Mouse (Mus musculus) cerebellum, adult 9-10 months (tissue): ENCODE data around the gene Chd5.

Source experiments
- DNase-seq: peaks from one replicate; pipeline ENCODE4 v3.0.0; 2022

The Chd5 gene

DNA sequence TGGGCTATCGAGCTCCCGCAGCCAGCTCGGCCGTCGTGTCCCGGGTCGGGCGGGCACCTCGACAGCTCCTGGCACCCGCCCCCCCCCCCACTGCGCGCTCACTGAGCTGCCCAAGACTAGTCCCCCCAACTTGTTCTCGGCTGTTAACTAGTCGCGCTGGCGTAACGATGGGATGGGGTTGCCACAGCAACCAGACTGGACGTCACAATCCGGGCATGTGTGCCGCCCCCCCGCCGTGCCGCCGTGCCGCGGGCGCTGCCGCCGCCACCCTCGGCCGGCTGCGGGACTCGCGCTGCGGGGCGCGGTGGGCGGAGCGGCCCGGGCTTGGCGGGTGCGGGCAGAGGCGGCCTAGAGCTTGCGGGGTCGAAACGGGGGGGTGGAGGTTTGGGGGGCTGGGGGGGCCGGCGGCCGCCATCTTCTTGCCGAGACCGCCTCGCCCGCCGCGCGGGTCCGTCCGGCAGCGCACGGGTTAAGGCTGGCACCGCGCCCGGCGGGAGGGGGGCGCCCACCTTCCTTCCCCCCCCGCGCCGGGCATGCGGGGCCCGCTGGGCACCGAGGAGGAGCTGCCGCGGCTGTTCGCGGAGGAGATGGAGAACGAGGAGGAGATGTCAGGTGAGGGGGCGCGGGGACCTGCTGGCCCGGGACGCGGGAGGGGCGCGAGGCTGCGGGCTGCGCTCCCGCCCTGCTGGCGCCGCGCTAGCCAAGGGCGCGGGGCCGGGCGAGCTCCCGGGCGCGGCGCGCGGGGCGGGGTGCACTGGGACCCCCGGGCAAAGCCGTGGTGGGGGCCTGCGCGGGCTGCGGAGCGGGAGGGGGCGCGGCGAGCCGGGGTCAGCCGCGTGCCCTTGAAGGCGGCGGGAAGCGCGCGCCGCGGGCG lies at the start of gene Chd5:
Chd5 (plus strand) TSS at position 233 of the 874 bp plus-strand sequence.
- DNase-seq: peak; percentile 65

GRCm38 (mm10) chr4:152290385-152290784 lies 48.1 kb upstream of the Chd5 start:
- DNase-seq: no peak

DNA sequence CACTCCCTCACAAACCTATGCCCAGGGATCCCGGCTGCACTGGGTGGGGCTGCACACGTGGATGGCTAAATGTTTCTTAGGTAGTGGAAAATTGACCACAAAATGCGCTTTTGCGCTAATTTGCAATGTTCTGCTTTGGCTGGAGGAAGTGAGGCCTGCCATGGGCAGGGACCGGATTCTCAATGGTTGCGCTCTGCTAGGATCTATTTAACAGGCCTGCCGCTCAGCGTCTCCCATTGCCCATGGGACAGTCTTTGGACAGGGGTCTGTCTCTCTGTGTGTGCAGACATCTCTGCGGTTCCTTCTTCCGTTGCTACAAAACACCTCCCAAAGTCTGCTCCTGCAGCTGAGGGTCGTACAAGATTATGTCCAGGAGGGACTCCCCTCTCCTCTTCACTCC lies 47.5 kb upstream of the Chd5 start:
- DNase-seq: no peak

DNA sequence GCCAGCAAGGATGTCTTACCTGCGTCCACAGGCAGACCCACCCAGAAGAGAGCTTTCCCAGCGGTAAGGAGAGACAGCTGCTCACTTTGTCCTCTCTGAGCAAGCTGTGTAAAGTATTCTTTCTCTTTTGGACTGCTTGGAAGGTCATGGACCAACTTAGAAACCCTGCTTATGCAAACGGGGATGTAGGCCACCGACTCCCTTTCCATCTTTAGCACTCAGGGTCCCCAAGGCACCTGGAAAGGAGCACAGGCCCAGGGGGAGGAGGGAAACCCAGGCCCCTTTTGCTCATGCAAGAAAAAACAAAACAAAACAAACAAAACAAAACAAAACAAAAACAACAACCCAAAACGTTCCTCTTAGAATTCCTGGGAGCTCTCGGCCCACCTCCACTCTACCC lies 46.9 kb upstream of the Chd5 start, which contains the start of gene Hes3:
Hes3 (minus strand) TSS at position 101 of the 400 bp plus-strand sequence.
- DNase-seq: no peak

DNA sequence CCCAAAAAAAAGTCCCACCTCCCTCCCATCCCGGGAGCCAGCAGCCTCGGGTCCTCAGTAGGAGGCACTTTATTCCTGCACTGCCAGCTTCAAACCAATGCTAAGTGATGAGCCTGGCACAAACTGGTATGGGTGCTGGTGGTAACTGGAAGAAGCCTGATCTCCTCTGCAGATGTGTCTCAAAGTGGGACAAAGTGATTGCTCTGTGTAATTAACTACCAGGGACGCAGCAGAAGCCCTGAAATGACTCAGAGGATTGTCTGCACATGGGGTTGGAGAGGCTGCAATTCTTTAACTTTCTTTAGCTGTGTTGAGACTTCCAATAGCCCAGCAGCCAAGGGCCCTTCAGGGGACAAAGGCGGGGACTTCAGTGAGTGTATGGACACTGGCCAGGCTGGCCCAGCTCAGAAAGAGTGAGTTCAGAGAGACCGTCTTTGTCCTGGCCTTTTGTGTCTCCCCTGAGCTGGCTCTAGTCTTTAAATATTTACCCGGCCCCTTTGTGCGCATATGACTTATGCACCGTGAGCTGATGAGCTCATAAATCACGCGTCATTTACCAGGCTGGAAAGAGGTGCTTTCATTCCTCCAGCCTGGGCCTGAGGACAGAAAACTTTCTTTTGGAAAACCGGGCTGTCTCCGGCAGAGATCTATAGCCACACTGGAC lies 46.2 kb upstream of the Chd5 start:
- no peak for DNase-seq

GRCm38 (mm10) chr4:152294188-152294929 lies 44.1 kb upstream of the Chd5 start:
- DNase-seq: no peak

GRCm38 (mm10) chr4:152295916-152296315 lies 42.5 kb upstream of the Chd5 start:
- DNase-seq: no peak

DNA sequence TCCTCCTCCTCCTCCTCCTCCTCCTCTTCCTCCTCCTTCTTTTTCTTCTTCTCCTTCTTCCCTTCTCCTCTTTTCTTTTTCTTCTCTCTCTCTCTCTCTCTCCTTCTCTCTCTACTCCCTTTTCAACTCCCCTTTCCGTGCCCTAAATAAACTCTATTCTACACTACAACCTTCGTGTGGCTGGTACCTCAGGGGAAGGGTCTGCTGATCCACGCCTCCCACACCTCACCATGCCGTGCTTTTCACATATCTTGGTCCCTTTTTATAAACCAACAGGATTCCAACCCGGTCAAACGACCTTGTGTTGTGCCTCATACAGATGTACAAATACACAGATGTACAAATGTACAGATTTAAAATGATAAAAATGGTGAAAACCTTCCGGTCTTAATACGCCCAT lies 42.1 kb upstream of the Chd5 start:
- no peak for DNase-seq

DNA sequence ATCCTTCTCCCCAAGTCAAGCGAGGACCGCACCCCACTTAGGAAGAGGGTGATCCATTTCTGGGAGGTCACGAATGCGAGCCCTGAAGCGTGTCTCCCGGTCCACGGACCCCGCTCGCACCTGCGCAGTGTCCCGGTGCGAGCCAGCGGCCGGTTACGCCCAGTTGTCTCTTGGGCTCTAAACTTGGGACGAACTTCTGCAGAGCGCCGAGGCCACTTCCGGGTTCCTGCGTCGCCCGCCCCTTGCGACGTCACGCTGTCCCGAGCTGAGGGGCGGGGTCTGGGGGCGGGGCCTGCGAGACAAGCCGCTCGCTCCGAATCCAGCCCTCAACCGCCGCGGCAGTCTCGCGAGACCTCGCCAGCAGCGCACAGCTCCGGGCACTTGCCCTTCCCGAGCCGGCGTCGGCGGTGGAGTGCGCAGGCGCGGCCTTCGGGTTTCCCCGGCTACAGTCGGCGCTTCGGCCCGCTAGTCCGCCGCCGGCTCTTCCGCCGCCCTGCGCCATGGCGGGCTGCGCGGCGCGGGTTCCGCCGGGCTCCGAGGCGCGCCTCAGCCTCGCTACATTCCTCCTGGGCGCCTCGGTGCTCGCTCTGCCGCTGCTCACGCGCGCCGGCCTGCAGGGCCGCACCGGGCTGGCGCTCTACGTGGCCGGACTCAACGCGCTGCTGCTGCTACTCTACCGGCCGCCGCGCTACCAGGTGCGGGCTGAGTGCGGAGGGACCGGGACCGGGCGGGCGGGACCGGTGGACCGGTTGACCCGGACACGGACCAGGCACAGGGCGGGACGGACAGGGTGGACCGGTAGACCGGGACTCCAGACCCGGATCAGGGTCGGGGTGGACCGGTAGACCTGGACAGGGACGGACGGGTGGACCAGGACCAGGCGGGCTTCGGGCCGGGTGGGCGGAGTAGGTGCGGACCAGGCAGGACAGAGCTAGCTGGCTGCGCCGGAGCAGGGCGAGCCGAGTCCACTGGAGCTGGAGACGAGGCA lies 41.3 kb upstream of the Chd5 start, which contains the start of gene Icmt:
Icmt (plus strand) TSS at position 354 of the 988 bp plus-strand sequence.
- DNase-seq: peak; percentile 98

DNA sequence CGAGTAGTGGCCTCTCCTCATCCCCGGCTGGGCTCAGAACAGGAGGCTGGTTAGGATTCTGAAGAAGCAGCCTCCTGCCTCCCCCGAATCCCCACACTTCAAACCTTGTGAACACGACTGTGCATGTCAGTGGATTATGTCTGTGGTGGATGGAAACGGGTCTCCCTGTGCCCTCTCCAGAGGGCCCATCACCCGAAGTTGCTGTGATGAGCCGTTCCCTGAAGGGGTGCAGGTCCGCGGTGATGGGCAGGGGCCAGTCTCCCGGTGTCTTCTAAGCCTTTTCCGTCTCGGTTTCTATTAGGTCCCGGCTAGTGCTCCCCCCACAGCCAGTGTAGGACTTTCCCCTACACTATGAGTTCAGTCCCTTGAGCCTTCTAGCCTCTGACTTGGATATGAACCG lies 39.6 kb upstream of the Chd5 start:
- no peak for DNase-seq

DNA sequence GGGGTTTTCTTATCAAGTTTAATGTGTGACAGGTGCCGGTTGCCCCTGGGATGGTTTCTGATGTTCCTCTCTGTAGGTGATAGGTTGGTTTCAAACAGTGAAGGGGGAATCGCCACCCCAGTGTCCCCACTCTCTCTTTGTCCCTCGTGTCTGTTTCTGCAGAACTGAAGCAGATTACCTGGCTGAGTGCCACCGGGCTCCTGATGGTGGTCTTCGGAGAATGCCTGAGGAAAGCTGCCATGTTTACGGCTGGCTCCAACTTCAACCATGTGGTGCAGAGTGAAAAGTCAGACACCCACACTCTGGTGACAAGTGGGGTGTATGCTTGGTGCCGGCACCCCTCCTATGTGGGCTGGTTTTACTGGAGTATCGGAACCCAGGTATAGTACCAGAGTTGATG lies 38.1 kb upstream of the Chd5 start:
- DNase-seq: no peak

DNA sequence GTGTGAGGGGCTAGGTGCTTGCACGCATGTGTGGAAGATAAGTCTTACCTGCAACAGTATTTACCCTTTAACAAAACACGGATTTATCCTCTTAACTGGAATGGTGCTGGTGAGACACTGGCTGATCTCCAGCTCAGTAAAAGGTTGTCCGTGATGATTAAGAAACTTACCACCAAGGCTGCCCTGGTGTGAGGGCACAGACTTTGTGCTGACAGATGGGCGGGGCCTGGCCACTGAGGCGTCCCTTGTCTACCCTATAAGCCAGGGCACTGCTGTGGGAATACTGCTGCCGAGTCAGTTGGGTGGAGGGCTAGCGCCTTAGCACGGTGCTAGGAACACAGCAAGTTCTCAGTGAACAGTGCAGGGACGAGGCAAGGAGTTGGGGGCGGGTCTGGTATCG lies 36.4 kb upstream of the Chd5 start:
- DNase-seq: no peak

GRCm38 (mm10) chr4:152303172-152303571 lies 35.3 kb upstream of the Chd5 start:
- DNase-seq: no peak

DNA sequence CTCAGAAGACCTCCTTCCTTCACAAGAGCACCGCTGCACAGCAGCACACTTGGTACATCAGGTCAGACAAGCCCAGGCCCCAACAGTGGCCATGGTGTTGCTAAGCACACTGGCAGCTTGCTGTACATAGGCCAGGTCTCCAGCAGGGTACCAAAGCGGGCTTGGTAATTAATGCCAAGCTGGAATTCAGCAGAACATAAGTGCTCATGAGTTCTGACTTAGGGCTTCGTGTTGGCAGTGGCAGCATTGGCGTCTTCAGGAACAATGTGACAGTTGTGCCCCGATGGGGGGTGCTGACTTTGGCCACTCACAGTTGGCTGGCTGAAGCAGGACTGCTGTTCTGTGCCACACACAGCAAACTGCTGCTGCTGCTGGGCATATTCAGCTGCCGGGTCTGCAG lies 33.8 kb upstream of the Chd5 start:
- DNase-seq: no peak

DNA sequence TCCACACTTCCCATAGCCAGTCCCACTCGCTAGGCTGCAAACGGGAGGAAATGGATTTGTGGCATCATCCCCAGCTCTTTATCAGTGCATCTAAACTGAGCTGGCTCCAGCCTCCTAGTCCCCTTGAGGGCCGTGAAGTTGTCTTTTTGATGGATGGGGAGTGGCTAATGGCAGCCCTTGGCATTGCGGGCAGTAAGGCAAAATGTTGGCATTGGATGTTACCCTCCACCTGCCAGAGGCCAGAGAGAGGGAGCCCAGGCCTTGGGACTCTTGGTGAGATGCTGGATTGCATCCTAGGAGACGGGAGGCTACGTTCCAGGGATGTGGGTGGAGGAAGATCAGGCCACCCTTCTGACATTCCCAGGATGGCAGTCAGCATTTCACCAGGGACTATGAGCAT lies 32.5 kb upstream of the Chd5 start:
- DNase-seq: no peak

- no peak for DNase-seq
These were observed 30.9 kb upstream of the Chd5 start for GRCm38 (mm10) chr4:152307542-152307941.

- no peak for DNase-seq
These were observed 26.3 kb upstream of the Chd5 start for GRCm38 (mm10) chr4:152312186-152312585.

DNA sequence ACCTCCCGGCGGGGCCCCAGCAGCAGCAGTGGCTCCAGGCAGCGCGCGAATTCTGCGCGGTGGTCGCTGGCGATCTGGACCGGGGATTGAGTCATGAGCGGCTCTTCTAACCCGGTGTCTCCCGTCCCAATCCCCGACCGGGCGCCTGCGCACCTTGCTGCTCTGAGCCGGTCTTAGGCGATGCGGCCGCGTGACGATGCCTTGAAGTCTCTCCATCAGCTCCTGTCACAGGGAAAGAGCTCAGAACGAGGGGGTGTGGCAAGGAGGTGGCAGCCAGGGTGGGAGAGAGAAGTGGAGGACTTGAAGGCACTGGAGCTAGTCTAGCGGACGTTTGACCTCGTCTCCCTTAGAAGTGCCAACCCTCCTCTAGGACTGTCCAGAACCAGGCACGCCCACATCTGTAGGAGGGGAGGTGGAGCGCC lies 25.2 kb upstream of the Chd5 start:
- DNase-seq: no peak

- DNase-seq: no peak
These were observed 24.5 kb upstream of the Chd5 start for GRCm38 (mm10) chr4:152313934-152314333.

DNA sequence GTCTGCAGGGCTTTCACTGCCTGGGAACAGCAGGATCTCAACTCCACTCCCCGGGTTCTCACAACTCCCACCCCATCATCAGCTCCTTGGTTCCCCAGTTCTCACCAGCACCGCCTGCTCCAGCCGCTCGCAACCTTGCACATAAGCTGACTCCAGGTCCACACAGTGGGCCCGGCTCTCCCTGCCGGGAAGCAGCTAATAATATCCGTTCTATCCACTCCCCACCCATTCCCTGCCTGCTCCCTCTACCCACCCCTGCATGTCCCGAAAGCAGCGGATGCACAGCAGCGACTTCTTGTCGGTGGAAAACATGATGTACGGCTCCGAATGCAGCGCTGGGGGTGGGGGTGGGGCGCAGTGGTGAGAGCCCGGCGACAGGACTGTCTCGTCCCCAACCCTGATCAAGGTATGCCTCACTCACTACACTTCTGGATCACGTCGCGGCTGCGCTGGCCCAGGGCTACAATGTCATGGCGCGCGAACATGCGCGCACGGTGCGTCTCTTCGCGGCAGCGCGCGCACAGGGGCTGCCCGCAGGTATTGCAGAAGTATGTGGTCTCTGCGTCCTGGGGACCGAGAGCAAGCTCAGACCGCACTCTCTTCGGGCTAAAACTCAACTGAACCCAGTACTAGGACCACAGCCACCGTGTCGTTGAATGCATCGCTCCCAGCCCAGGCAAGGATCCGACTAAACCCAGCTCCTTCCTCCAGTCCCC lies 22.8 kb upstream of the Chd5 start:
- DNase-seq: no peak

DNA sequence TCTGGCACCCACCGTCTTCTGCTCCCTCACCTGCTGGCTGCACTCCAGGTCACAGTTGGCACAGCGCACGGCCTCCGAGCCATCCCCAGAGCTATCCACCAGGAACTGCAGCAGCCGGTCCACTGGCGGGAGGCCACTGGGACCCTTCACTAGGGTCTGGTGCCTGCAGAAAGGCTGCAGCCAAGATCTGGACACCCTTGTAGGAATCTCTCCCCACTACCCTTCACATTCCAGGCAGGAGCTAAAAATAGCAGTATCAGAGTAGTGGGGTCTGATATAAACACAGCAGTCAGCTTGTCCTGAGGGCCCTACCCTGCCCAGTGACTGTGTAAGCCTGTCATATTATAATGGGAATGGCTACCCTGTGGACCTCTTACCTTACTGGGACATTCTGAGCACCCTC lies 20.8 kb upstream of the Chd5 start:
- no peak for DNase-seq
